Mouse (Mus musculus) liver, adult 2 months (tissue): ENCODE data around the gene Itpkb. TPM values are rescaled to one million over a fixed set of nuclear protein-coding genes. Genes with fewer than 3 reads are reported as not detected.

Experiments used
- DNase-seq: peaks from one replicate; pipeline ENCODE4 v3.0.0-alpha.2; 2011; ENCODE audit warnings: low read depth, low spot score; ENCODE audit errors: extremely low read depth
- H3K27ac ChIP-seq: fragments of 200-500 bp; replicated peaks from 2 replicates; pipeline ENCODE4 v1.5.1; 2012; ENCODE audit warnings: low read depth, mild to moderate bottlenecking, control low read depth, inconsistent platforms, low read length; ENCODE audit not compliant: insufficient read depth
- H3K27me3 ChIP-seq: fragments of 200-500 bp; 2 replicates; pipeline ENCODE4 v1.6.1; 2012; ENCODE audit warnings: mild to moderate bottlenecking, moderate library complexity, low read length, inconsistent platforms; ENCODE audit not compliant: control insufficient read depth, insufficient read depth
- H3K36me3 ChIP-seq: fragments of 200-500 bp; 2 replicates; pipeline ENCODE4 v1.6.1; 2012; ENCODE audit warnings: low read length, inconsistent platforms; ENCODE audit not compliant: control insufficient read depth, insufficient read depth
- H3K4me1 ChIP-seq: fragments of 200-500 bp; 2 replicates; pipeline ENCODE4 v1.6.1; 2011; ENCODE audit warnings: low read length; ENCODE audit not compliant: control insufficient read depth, insufficient read depth
- H3K4me3 ChIP-seq: fragments of 200-500 bp; 2 replicates; pipeline ENCODE4 v1.5.1; 2011; ENCODE audit warnings: low read depth, mild to moderate bottlenecking, control low read depth, low read length, moderate library complexity; ENCODE audit not compliant: insufficient read depth
- H3K79me2 ChIP-seq: fragments of 200-500 bp; 2 replicates; pipeline ENCODE4 v1.6.1; 2012; ENCODE audit warnings: inconsistent platforms, mild to moderate bottlenecking, low read length, moderate library complexity; ENCODE audit not compliant: control insufficient read depth, insufficient read depth
- H3K9ac ChIP-seq: fragments of 200-500 bp; 2 replicates; pipeline ENCODE4 v1.6.1; 2012; ENCODE audit warnings: low read depth, mild to moderate bottlenecking, control low read depth, inconsistent platforms, low read length
- CTCF ChIP-seq: fragments of 200-500 bp; IDR thresholded peaks from 2 replicates; pipeline ENCODE4 v1.5.1; 2011; ENCODE audit warnings: low read depth, low read length, control low read depth
- POLR2A ChIP-seq: fragments of 200-500 bp; IDR thresholded peaks from 2 replicates; pipeline ENCODE4 v1.6.1; 2011; ENCODE audit warnings: low read length, control low read depth; ENCODE audit not compliant: insufficient read depth; ENCODE audit errors: extremely low read depth
- WGBS: fragments of 180-500 bp; shearing (Covaris S2); methylation state at CpG from one replicate; pipeline ENCODE4 v1.1.7; 2018; 5-methylcytosine and 5-hydroxymethylcytosine counted together
- polyA plus RNA-seq: library from polyadenylated mRNA; depleted of rRNA; stranded (reverse); fragments of >200 nt; gene quantifications from 2 replicates; pipeline ENCODE4 v1.2.3, GENCODE M21; 2012
- total RNA-seq: library from RNA; depleted of rRNA; stranded (reverse); fragments of >200 nt; gene quantifications from 2 replicates; pipeline ENCODE4 v1.2.3, GENCODE M21; 2014

Gene Itpkb
- total and polyA plus RNA-seq, 2 experiments: 2.7 to 3.7 TPM

GRCm38 (mm10) chr1:180358466-180358865 lies 28.2 kb downstream of the Itpkb start:
- Histone ChIP-seq H3K36me3 (no peaks in the 10 kb centered on the region), H3K4me3 (no peak overlapping the region), H3K27ac (peak overlapping the region; percentile 22), H3K4me1 (peaks cover 5% of the 10 kb centered on the region), H3K79me2 (peaks cover 3% of the 10 kb centered on the region; the same call in 1 of the 2 replicates), H3K9ac (no peak overlapping the region), H3K27me3 (no peaks in the 10 kb centered on the region)
- no peak for DNase-seq
- TF ChIP-seq CTCF (no peak), POLR2A (no peak)
- 84% methylated on average over 9 of the region's 9 CpGs for WGBS

- no peaks in the 10 kb centered on the region for H3K36me3 ChIP-seq
Measured at GRCm38 (mm10) chr1:180359311-180359710, 29.0 kb downstream of the Itpkb start.

GRCm38 (mm10) chr1:180362176-180362575 lies 31.9 kb downstream of the Itpkb start:
- TF ChIP-seq CTCF: no peak
- Histone ChIP-seq H3K4me3 (no peak overlapping the region), H3K27me3 (no peaks in the 10 kb centered on the region), H3K79me2 (no peaks in the 10 kb centered on the region; the same call in 1 of the 2 replicates), H3K9ac (no peak overlapping the region), H3K4me1 (peaks cover 2% of the 10 kb centered on the region), H3K36me3 (no peaks in the 10 kb centered on the region), H3K27ac (no peak overlapping the region)
- DNase-seq: no peak
- 96% methylated on average over 4 of the region's 4 CpGs for WGBS

More at GRCm38 (mm10) chr1:180359311-180359710, 29.0 kb downstream of the Itpkb start:
- no peak overlapping the region for H3K4me3 ChIP-seq
- TF ChIP-seq CTCF (no peak), POLR2A (no peak)
- no peak overlapping the region for H3K27ac ChIP-seq
- 81% methylated on average over 5 of the region's 5 CpGs for WGBS
- no peak overlapping the region for H3K9ac ChIP-seq
- H3K27me3 ChIP-seq: no peaks in the 10 kb centered on the region
- H3K4me1 ChIP-seq: peaks cover 5% of the 10 kb centered on the region
- peaks cover 2% of the 10 kb centered on the region; the same call in 1 of the 2 replicates for H3K79me2 ChIP-seq
- DNase-seq: no peak

DNA sequence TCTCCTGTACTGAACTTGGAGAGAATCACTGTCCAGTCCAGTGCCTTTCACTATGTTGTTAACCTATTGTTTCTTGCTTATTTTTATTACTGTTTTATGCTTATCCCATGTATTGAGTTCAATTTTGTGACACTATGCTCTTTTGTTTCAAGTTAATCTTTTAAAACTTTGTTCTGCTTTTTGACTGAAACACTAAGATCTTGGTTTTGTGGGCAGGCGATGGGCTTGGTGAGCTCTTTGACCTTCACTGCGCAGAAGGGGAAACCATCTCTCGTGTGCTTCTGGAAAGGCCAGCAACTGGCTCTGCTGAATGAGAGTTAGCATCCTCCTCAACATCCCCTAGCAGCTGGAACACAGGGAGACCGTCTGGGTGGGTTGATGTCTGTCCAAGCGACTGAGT lies 32.6 kb downstream of the Itpkb start:
- H3K4me1 ChIP-seq: peaks cover 2% of the 10 kb centered on the region
- H3K9ac ChIP-seq: no peak overlapping the region
- no peaks in the 10 kb centered on the region for H3K36me3 ChIP-seq
- H3K27ac ChIP-seq: peak overlapping the region; percentile 55
- H3K79me2 ChIP-seq: no peaks in the 10 kb centered on the region; the same call in 1 of the 2 replicates
- H3K27me3 ChIP-seq: no peaks in the 10 kb centered on the region
- DNase-seq: no peak
- 74% methylated on average over 5 of the region's 5 CpGs for WGBS
- H3K4me3 ChIP-seq: no peak overlapping the region
- TF ChIP-seq POLR2A (no peak), CTCF (no peak)

DNA sequence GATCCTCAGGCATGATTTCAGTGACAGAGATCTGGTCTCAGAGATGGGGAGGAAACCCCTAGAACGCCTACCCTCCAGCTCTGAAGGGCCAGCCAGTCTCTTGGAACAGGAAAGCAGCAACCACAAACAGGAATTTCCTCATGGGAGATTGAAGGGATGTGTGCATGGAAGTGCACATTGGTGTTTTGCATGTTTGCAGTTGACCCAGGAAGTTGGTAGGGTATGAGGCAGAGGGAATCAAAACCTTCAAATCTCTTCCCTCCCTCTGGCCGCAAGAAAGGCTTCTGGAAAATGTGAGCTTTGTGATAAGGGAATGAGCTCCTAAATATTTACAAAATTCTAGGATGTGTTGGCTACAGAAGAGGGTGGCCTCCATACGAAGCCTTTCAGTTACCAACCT lies 33.0 kb downstream of the Itpkb start:
- Histone ChIP-seq H3K27ac (peak overlapping the region; percentile 59), H3K79me2 (no peaks in the 10 kb centered on the region; the same call in 1 of the 2 replicates), H3K4me1 (no peaks in the 10 kb centered on the region; the same call in none of the 2 replicates), H3K36me3 (no peaks in the 10 kb centered on the region), H3K9ac (no peak overlapping the region), H3K4me3 (no peak overlapping the region), H3K27me3 (no peaks in the 10 kb centered on the region)
- peak; percentile 31 for DNase-seq
- TF ChIP-seq CTCF: no peak
- no peak for TF ChIP-seq POLR2A
- WGBS: 70% methylated on average over 3 of the region's 3 CpGs

DNA sequence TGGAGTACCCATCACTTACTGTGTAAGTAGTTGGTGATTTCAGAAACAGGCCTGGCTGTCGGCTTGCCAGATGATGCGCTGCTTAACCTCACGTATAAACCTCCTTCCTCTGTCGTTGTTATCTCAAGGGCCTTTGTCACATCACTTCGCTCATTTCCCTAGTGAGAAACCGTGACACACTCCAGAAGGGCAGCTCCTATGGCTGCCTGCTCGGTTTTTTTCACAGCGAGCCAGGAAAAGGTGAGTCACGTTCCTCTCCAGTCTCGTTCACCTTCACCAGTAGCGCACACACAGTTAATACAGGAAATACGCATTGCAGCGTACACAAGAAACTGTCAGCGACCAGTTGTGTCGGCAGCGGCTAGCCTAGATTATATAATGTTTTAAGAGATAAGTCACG lies 33.7 kb downstream of the Itpkb start:
- peaks cover 3% of the 10 kb centered on the region; the same call in 1 of the 2 replicates for H3K79me2 ChIP-seq
- no peaks in the 10 kb centered on the region; the same call in 1 of the 2 replicates for H3K4me1 ChIP-seq
- no peaks in the 10 kb centered on the region for H3K27me3 ChIP-seq
- no peak for DNase-seq
- H3K36me3 ChIP-seq: no peaks in the 10 kb centered on the region
- WGBS: 74% methylated on average over 17 of the region's 17 CpGs
- peak overlapping the region; percentile 59 for H3K27ac ChIP-seq
- H3K9ac ChIP-seq: no peak overlapping the region
- TF ChIP-seq CTCF (no peak), POLR2A (no peak)
- no peak overlapping the region for H3K4me3 ChIP-seq
